Mouse (Mus musculus): ENCODE measurements around the gene Calml4.

GRCm38 (mm10) chr9:62825791-62826393, 32.0 kb upstream of the Calml4 start:
- TF ChIP-seq CTCF (IDR thresholded peaks at IDR 0.05; ENCODE audit: borderline replicate concordance, control insufficient read depth, extremely low read depth, insufficient read depth, low read length, poor library complexity) (no peak), POLR2A (IDR thresholded peaks at IDR 0.05; ENCODE audit: control insufficient read depth, extremely low read depth, insufficient read depth, low read length, poor library complexity) (no peak)

Measured in thymus, adult 2 months (tissue).